ENCODE assay signal across 14 mouse cellular contexts in the genomic region with DNA sequence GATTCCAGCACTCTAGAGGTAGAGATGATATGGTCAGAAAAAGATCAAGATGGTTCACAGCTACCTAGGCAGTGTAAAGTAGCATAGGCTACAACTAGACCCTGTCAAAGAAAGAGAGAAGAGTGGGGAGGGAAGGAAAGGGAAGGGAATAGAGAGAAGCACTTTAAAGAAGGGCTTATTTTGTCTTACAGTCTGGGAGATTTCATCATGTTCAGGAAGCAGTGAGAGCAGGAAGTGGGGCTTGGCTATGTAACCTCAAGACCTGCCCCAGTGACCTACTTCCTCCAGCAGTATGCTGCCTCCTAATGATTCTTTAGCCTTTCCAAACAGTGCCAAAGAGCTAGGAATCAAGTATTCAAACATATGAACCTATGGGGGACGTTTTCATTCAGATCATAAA. TPM values are rescaled to one million over a fixed set of nuclear protein-coding genes. Genes with fewer than 3 reads are reported as not detected.
DNase-seq lines count a peak whose midpoint lies in the region; ATAC-seq and TF ChIP-seq lines count a peak whose summit lies in the region.
"Had no signal": no experiment of that assay in that cellular context is flagged by ENCODE, and none has a peak within 500 bp of the region (broad histone marks: within the 10 kb centered on the region; RNA-seq: fewer than 3 reads in every experiment).

No protein-coding gene starts in this region.

- no peaks in the 10 kb centered on the region for H3K9me3 ChIP-seq in megakaryocyte, embryonic 14.5 days
- H3K9me3 ChIP-seq in hindbrain, embryonic 13.5 days: no peaks in the 10 kb centered on the region

- peak; percentile 91 for ATAC-seq in CD4-positive, CD25-positive, alpha-beta regulatory T cell, adult 4 months
- no peak for ATAC-seq in hindbrain, embryonic 13.5 days (ENCODE audit: low FRiP score)
- ATAC-seq: midbrain, embryonic 16.5 days had no signal

- H3K4me2 ChIP-seq in hindbrain, embryonic 13.5 days: no peak overlapping the region
- H3K4me2 ChIP-seq: lung, embryonic 14.5 days had no signal

- TF ChIP-seq CTCF in liver, adult 2 months (IDR thresholded peaks at IDR 0.05; ENCODE audit: low read depth, low read length): no peak

- DNase-seq in liver, adult 2 months (ENCODE audit: extremely low read depth, low read depth, low spot score): peak; percentile 47
- DNase-seq in liver: no peak
- peak; percentile 42 to 48 for DNase-seq in thymus, postnatal 10 days (ENCODE audit: low spot score in 2 of 2)
- no peak for DNase-seq in cerebellum, postnatal 36 days
- no peak for DNase-seq in c-Kit-positive CD71-positive TER-119-positive erythroid progenitor cells, embryonic 14.5 days (ENCODE audit: low spot score)
- DNase-seq: cerebellum, adult 18-20 months; gastrocnemius, postnatal 10 days; kidney, adult 9 months; lung, embryonic 14.5 days; right cerebral cortex, postnatal 25 days had no signal

- no peaks in the 10 kb centered on the region for H3K36me3 ChIP-seq in liver, adult 2 months (ENCODE audit: control insufficient read depth, insufficient read depth, low read length)
- peaks cover 40% of the 10 kb centered on the region for H3K36me3 ChIP-seq in megakaryocyte, embryonic 14.5 days (replicated peaks; ENCODE audit: low read length)
- peaks cover 3% of the 10 kb centered on the region; the same call in 1 of the 2 replicates for H3K36me3 ChIP-seq in hindbrain, embryonic 13.5 days

- TF ChIP-seq POLR2A in liver, adult 2 months (IDR thresholded peaks at IDR 0.05; ENCODE audit: extremely low read depth, insufficient read depth, low read length): no peak

- H3K4me3 ChIP-seq in liver, adult 2 months (ENCODE audit: insufficient read depth, low read depth, low read length): no peak overlapping the region
- H3K4me3 ChIP-seq in megakaryocyte, embryonic 14.5 days (replicated peaks): peak overlapping the region; percentile 25
- no peak overlapping the region for H3K4me3 ChIP-seq in hindbrain, embryonic 13.5 days

- H3K27me3 ChIP-seq in liver, adult 2 months (ENCODE audit: control insufficient read depth, insufficient read depth, low read length): no peaks in the 10 kb centered on the region
- no peaks in the 10 kb centered on the region for H3K27me3 ChIP-seq in megakaryocyte, embryonic 14.5 days (replicated peaks)
- H3K27me3 ChIP-seq in hindbrain, embryonic 13.5 days: no peaks in the 10 kb centered on the region

- H3K79me2 ChIP-seq in liver, adult 2 months (ENCODE audit: control insufficient read depth, insufficient read depth, low read length): peaks cover 44% of the 10 kb centered on the region; the same call in 1 of the 2 replicates

- H3K9ac ChIP-seq in liver, adult 2 months (ENCODE audit: low read depth, low read length): no peak overlapping the region
- no peak overlapping the region for H3K9ac ChIP-seq in hindbrain, embryonic 13.5 days
- H3K9ac ChIP-seq: lung, embryonic 14.5 days had no signal

- H3K27ac ChIP-seq in liver, adult 2 months (replicated peaks; ENCODE audit: insufficient read depth, low read depth, low read length): no peak overlapping the region
- H3K27ac ChIP-seq in hindbrain, embryonic 13.5 days: no peak overlapping the region

- H3K4me1 ChIP-seq in liver, adult 2 months (ENCODE audit: control insufficient read depth, insufficient read depth, low read length): peaks cover 19% of the 10 kb centered on the region
- peaks cover 78% of the 10 kb centered on the region for H3K4me1 ChIP-seq in megakaryocyte, embryonic 14.5 days
- H3K4me1 ChIP-seq in hindbrain, embryonic 13.5 days (replicated peaks): peaks cover 33% of the 10 kb centered on the region

- 27% methylated on average over 1 of the region's 1 CpGs for WGBS in liver, adult 2 months
- 95% methylated on average over 1 of the region's 1 CpGs for WGBS in hindbrain, embryonic 13.5 days

RNA-seq across cellular contexts. Expression of a gene that starts 14.2 kb away (rescaled TPM):
- 44.0 and 44.8 TPM in 2 replicates for total RNA-seq in liver, adult 2 months (2014; rRNA removed)
- 6.7 and 7.8 TPM in 2 replicates for polyA plus RNA-seq in liver, adult 2 months (2012; rRNA removed)
- 10 to 100 TPM; 57.7 to 74.1 TPM for polyA plus RNA-seq in CD4-positive, CD25-positive, alpha-beta regulatory T cell, adult 4 months (2017; shearing (Covaris generic))
- 5.1 and 71.9 TPM in 2 replicates for polyA plus RNA-seq in megakaryocyte, embryonic 14.5 days (2012; ENCODE audit: insufficient read depth, low replicate concordance)
- polyA plus RNA-seq in hindbrain, embryonic 13.5 days (2015; fragmentation: Nextera tagmentation; extraction: Ambion mirVana): 53.3 and 58.4 TPM in 2 replicates

Comparison
In these comparisons a context has a peak if more than half of its experiments do, and no peak if none do; other contexts are left out.
1. DNase-seq: peak in liver, adult 2 months (single experiment) and thymus, postnatal 10 days (2 of 2); none in liver (single experiment), cerebellum, postnatal 36 days (0 of 2) and c-Kit-positive CD71-positive TER-119-positive erythroid progenitor cells, embryonic 14.5 days (single experiment).